Mouse (Mus musculus): Measurements from ENCODE around the gene Klk1b9. TPM values are rescaled to one million over a fixed set of nuclear protein-coding genes. Genes with fewer than 3 reads are reported as not detected.

The Klk1b9 gene
- total RNA-seq, 1 experiment from 2014 or later = not detected

Other genes with a start within 250 kb of the Klk1b9 start
- gene Klk12, start 207.2 kb upstream of the Klk1b9 start, total RNA-seq (2017) = not detected in 2 replicates
- not detected in 2 replicates for gene Klk11, start 201.5 kb upstream of the Klk1b9 start, total RNA-seq (2017)
- not detected in 2 replicates for gene Klk10, start 195.0 kb upstream of the Klk1b9 start, total RNA-seq (2017)
- not detected in 2 replicates for gene Klk9, start 184.2 kb upstream of the Klk1b9 start, total RNA-seq (2017)
- 29.0 and 33.0 TPM in 2 replicates for gene Klk8, start 178.5 kb upstream of the Klk1b9 start, total RNA-seq (2017)
- not detected in 2 replicates for gene Klk7, start 164.8 kb upstream of the Klk1b9 start, total RNA-seq (2017)
- gene Klk6, start 151.6 kb upstream of the Klk1b9 start, total RNA-seq (2017) = not detected in 2 replicates
- gene Klk5, start 134.1 kb upstream of the Klk1b9 start, total RNA-seq (2017) = not detected in 2 replicates
- not detected in 2 replicates for gene Klk4, start 94.9 kb upstream of the Klk1b9 start, total RNA-seq (2017)
- not detected in 2 replicates for gene Klk15, start 42.3 kb upstream of the Klk1b9 start, total RNA-seq (2017)
- gene Klk1b8, start 25.4 kb upstream of the Klk1b9 start, total RNA-seq (2017) = not detected in 2 replicates
- not detected in 2 replicates for gene Klk1b1, start 9.3 kb upstream of the Klk1b9 start, total RNA-seq (2017)
- not detected in 2 replicates for gene Klk1b11, start 19.8 kb downstream of the Klk1b9 start, total RNA-seq (2017)
- gene Klk1b26, start 36.1 kb downstream of the Klk1b9 start, total RNA-seq (2017) = not detected in 2 replicates
- gene Klk1b27, start 76.2 kb downstream of the Klk1b9 start, total RNA-seq (2017) = not detected in 2 replicates
- not detected in 2 replicates for gene Klk1b21, start 126.3 kb downstream of the Klk1b9 start, total RNA-seq (2017)
- not detected in 2 replicates for gene Klk1b22, start 136.6 kb downstream of the Klk1b9 start, total RNA-seq (2017)
- not detected in 2 replicates for gene Klk1b16, start 160.7 kb downstream of the Klk1b9 start, total RNA-seq (2017)
- not detected in 2 replicates for gene Klk1b24, start 212.2 kb downstream of the Klk1b9 start, total RNA-seq (2017)
- gene Klk1b3, start 222.1 kb downstream of the Klk1b9 start, total RNA-seq (2017) = not detected in 2 replicates
- gene Klk1b4, start 231.4 kb downstream of the Klk1b9 start, total RNA-seq (2017) = not detected in 2 replicates
- gene Klk1b5, start 239.9 kb downstream of the Klk1b9 start, total RNA-seq (2017) = not detected in 2 replicates
- not detected in 2 replicates for gene Klk1, start 249.3 kb downstream of the Klk1b9 start, total RNA-seq (2017)

All from common myeloid progenitor, adult 5-6 weeks (primary cell).